Mouse (Mus musculus) left cerebral cortex, adult 11 months (tissue): ENCODE measurements around the gene Ergic2.
"Not testable (repeated sequence)": the region's sequence is repeated elsewhere in the genome, so short reads cannot be mapped to it uniquely, and the experiment has no call there.

ENCODE experiments used
- DNase-seq: peaks from one replicate; pipeline ENCODE4 v3.0.0; 2022; ENCODE audit warnings: low spot score

Gene Ergic2

DNA sequence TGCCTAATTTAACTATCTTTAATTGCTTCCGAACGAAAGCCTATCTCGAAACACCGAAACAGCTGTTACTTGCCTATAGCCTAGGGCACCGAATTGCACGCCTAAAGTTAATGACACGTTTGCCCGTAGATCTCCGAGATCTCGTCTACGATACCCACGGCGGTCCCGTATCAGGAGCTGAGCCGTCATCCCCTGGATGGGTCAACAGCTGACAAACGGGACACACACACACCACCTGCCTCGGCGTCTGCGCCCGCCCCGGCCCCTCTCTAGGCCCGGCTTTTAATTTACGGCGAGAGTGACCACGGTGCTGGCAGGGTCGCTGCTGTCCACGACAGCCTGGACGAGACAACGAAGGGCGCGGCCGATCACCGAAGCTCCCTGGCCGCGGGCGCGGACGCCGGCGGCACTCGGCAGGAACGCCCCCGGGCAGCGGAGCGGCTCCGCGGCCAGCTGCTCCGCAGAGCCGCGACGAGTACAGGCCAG lies 740 bp downstream of the Ergic2 start:
- DNase-seq: no peak

DNA sequence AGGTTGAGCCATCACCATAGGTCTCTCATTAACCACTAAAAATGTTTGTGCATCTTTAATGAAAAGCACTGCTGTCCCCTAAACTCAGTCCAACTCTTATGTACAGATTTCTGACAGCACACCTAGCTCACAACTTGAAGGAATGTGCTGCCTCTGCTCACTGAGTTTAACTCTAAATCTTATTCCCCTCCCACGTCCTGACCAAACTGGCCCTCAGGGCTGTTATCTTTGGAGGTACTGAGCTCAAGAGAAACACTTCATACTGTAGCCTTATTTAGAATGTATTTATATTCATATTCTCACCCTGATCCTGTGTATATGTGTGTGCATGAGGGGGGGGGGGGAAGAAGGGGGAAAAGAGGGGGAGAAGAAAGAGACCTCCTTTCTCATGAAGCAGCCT lies 4.7 kb downstream of the Ergic2 start:
- no peak for DNase-seq

GRCm38 (mm10) chr6:148205134-148205533 lies 7.0 kb downstream of the Ergic2 start:
- DNase-seq: no peak

- DNase-seq: no peak
Observed at GRCm38 (mm10) chr6:148199729-148200128, 12.4 kb downstream of the Ergic2 start.

DNA sequence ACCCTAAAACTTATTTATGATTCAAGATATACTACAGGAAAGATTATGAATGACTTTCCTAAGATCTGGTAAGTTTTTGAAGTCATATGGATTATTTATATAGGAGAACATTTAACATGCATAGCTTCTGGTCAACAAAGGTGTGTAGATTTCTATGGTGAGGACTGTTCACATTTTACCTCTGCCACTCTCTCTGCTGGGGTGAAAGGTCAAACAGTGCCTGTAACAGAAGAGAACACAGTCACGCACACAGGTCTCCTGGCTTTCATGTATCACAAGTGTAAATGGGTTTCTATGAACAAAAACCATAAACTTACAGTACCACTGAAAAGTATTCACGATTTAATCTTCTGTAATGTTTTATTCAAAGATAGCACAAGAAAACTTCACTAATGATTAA lies 13.0 kb downstream of the Ergic2 start:
- no peak for DNase-seq

GRCm38 (mm10) chr6:148193972-148194701 lies 18.0 kb downstream of the Ergic2 start:
- no peak for DNase-seq

GRCm38 (mm10) chr6:148185694-148186093 lies 26.5 kb downstream of the Ergic2 start:
- no peak for DNase-seq

GRCm38 (mm10) chr6:148172904-148173303 lies 39.3 kb downstream of the Ergic2 start:
- no peak for DNase-seq

DNA sequence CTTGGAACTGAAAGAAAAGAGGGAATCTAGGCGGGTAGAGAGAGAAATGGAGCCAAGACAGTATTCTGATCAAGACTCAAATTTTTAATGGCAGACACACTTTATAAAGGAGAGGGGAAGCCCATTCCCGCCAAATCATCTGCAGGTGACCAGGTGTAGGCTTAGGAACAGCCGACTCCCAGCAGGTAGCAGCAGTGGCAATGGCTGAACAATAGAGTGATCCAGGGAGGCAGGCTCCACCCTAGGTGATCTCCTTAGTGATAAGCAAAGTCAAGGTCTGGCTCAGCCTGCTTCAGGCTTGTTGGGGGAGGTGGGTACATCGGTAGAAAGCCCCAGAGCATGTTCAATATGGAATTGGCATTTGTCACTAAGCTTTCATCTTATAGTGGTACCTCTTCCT lies 59.9 kb downstream of the Ergic2 start:
- DNase-seq: not testable (repeated sequence)

DNA sequence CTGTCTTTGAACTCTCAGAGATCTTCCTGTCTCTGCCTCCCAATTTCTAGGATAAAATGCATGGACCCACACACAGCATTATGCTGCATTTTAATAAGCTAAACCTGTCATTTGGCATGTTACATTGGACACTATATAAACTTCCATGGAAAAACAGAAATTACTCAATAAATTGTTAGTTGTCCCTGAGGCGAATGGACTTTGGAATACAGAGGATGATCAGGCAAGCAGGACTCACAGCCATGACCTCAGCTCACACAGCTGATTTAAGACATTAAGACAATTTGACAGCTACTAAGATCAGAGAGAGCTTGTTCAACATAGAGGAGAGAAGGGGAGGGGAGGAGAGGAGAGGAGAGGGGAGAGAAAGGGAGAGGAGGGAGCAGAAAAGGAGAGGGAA lies 69.8 kb downstream of the Ergic2 start:
- no peak for DNase-seq

- no peak for DNase-seq
Observed at GRCm38 (mm10) chr6:148141874-148142273, 70.3 kb downstream of the Ergic2 start.

GRCm38 (mm10) chr6:148139288-148139995 lies 72.7 kb downstream of the Ergic2 start:
- DNase-seq: no peak

GRCm38 (mm10) chr6:148135769-148136382 lies 76.3 kb downstream of the Ergic2 start:
- peak; percentile 79 for DNase-seq

- DNase-seq: no peak
Observed at GRCm38 (mm10) chr6:148133536-148133935, 78.6 kb downstream of the Ergic2 start.

- DNase-seq: no peak
Observed at GRCm38 (mm10) chr6:148132314-148132713, 79.9 kb downstream of the Ergic2 start.
